Mouse (Mus musculus) liver, adult (tissue): ENCODE data around the gene Hpn.

ENCODE experiments used
- GATA4 ChIP-seq: IDR thresholded peaks from 2 replicates; pipeline ENCODE4 v1.6.1; 2014; ENCODE audit warnings: mild to moderate bottlenecking, low read length; ENCODE audit not compliant: insufficient replicate concordance

Gene Hpn

GRCm38 (mm10) chr7:31051321-31052021 is 63.6 kb downstream of the Hpn start, which contains the start of gene Fxyd7:
Gene Fxyd7, minus strand, starts transcription at chr7:31051467.
- TF ChIP-seq GATA4 = no peak

DNA sequence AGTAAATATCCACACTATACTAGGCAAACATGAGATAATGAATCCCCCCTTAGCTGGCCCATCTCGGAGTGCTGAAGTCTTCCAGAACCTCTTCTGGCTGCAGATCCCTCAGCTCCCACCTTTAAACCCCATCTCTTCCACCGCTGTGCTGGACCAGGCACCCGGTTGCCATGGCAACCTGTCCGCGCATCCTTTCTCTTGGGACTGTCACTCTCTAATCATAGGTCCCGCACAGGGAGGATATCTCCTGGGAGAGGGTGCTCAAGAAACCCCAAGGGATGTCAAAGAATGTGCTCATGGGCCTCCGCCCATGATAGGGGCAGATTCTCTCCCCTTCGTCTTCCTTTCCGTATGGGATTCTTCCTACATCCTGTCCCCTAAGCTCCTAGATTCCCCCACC is 64.2 kb downstream of the Hpn start:
- no peak for TF ChIP-seq GATA4

DNA sequence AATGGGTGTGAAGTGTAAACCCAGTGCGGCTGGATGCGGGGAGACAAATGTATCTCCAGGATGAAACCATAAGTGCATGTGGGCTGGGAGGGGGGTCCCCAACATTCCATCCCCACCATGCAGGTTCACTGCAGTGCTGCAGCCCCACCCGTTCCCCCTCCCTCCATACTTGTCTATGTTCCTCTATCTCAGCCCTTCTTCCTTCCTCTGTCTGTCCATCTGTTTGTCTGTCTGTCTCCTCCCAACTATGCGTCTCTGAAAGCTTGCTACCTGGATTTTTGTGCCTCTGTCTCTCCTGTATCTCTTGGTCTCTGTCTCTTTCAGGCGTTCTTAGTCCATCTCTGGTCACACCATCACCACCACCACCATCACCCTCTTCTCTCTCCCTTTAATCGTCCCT is 64.6 kb downstream of the Hpn start:
- no peak for TF ChIP-seq GATA4

DNA sequence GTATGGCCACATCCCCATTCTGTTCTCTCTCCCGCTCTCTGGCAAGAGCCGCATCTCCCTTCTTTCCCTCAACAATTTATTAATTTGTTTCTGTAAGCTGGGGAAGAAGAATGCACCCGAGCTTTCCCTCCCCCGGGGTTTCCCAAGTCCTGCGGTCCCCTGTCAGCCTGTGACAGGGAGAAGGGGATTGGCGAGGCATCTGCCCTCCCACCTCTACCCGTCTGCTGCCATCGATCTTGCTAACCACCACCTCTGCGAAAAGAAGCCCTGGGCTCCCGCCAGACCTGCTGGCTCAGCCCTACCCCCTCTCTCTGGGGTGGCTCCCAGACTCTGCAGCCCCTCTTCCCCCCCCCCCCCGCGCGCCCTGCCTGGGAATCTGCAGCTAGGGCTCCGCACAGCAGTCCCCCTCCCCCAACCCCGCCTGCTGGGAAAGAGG is 65.2 kb downstream of the Hpn start:
- no peak for TF ChIP-seq GATA4

DNA sequence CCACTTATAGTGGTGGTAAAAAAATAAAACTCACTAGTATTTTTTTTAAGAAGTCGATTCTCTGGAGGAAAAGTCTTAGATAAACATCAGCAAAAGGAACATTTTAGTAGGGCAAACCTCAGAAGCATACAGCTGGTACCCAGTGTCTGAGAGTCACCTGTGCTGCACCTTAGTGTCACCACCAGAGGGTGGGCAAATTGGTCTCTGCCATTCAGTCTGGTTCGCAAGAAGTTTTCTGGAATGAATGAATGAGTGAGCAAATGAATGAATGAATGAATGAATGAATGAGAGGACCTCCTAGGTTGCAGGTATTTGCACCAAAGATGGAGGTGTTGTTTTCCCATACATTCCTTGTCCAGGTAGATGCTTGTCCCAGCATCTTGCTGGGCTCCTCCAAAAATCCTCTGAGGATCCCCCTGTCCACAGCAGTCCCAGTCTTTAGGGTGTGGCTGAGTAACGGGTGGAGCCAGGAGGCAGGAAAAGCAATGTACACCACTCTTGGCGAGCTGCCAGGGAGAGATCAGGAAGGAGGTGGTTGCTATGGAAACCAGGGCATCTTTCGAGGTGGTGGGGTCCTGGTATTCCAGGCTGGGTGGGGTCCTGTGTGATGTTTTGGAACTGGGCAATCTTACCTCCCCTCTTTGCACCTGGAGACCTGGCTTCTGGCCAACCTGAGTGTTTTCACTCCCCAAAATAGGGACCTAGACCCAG is 65.8 kb downstream of the Hpn start:
- TF ChIP-seq GATA4 = no peak
